In genomic region chrX:71575550-71575949, GRCm38 (mm10) we compare ENCODE assay signal across 23 mouse cellular contexts. TPM values are rescaled to one million over a fixed set of nuclear protein-coding genes. Genes with fewer than 3 reads are reported as not detected.
DNase-seq lines count a peak whose midpoint lies in the region; ATAC-seq lines count a peak whose summit lies in the region.
"Had no signal": no experiment of that assay in that cellular context is flagged by ENCODE, and none has a peak within 500 bp of the region (broad histone marks: within the 10 kb centered on the region; RNA-seq: fewer than 3 reads in every experiment).

No protein-coding gene starts in this region.

- 22% methylated on average over 2 of the region's 2 CpGs for WGBS in liver, embryonic 12.5 days (ENCODE audit: insufficient replicate concordance)
- WGBS in lung, embryonic 16.5 days: 24% methylated on average over 2 of the region's 2 CpGs
- WGBS in intestine, embryonic 15.5 days: 39% methylated on average over 2 of the region's 2 CpGs
- WGBS in neural tube, embryonic 15.5 days: 69% methylated on average over 2 of the region's 2 CpGs

- peak; percentile 4 for DNase-seq in liver
- DNase-seq in lung, postnatal 14 days: no peak
- no peak for DNase-seq in gastrocnemius, postnatal 4 days (ENCODE audit: low spot score in 2 of 2)
- DNase-seq: adrenal gland, adult 2 months; adrenal gland, postnatal 25 days; cerebellum, adult 18-20 months; cerebellum, adult 9-11 months; cerebellum, postnatal 36 days; gastrocnemius, postnatal 10 days; heart, adult 2 months; heart, postnatal 14 days had no signal

- H3K27ac ChIP-seq in liver, embryonic 12.5 days: no peak overlapping the region
- H3K27ac ChIP-seq in lung, embryonic 16.5 days (ENCODE audit: low read length): no peak overlapping the region
- H3K27ac ChIP-seq in intestine, embryonic 15.5 days: no peak overlapping the region
- no peak overlapping the region for H3K27ac ChIP-seq in neural tube, embryonic 15.5 days (replicated peaks)
- H3K27ac ChIP-seq: embryonic facial prominence, embryonic 13.5 days; forebrain, embryonic 12.5 days; heart, adult 2 months; heart, embryonic 15.5 days had no signal

- H3K4me1 ChIP-seq in liver, embryonic 12.5 days: peaks cover 18% of the 10 kb centered on the region
- H3K4me1 ChIP-seq in lung, embryonic 16.5 days (replicated peaks; ENCODE audit: control insufficient read depth, insufficient read depth, low read length): no peaks in the 10 kb centered on the region
- H3K4me1 ChIP-seq in intestine, embryonic 15.5 days (replicated peaks): no peaks in the 10 kb centered on the region
- no peaks in the 10 kb centered on the region for H3K4me1 ChIP-seq in neural tube, embryonic 15.5 days
- H3K4me1 ChIP-seq: embryonic facial prominence, embryonic 13.5 days; forebrain, embryonic 12.5 days; heart, embryonic 15.5 days had no signal

- ATAC-seq in liver, embryonic 12.5 days: no peak
- ATAC-seq in lung, embryonic 16.5 days (ENCODE audit: low read depth): peak; percentile 49; the same call in 1 of the 2 replicates
- ATAC-seq in intestine, embryonic 15.5 days: peak; percentile 77
- 0 out of 2 replicates have a peak, but pooled peaks have one; percentile 4 for ATAC-seq in megakaryocyte progenitor cell, adult 5-6 weeks (replicated peaks; ENCODE audit: poor library complexity)
- ATAC-seq in neural tube, embryonic 15.5 days (ENCODE audit: low FRiP score): no peak
- ATAC-seq: activated CD4-positive, CD25-positive, alpha-beta regulatory T cell, adult 4 months; forebrain, embryonic 16.5 days; Patski had no signal

- H3K4me3 ChIP-seq in liver, embryonic 12.5 days: no peak overlapping the region
- H3K4me3 ChIP-seq in lung, embryonic 16.5 days (ENCODE audit: low read length): no peak overlapping the region
- H3K4me3 ChIP-seq in intestine, embryonic 15.5 days (replicated peaks): no peak overlapping the region
- H3K4me3 ChIP-seq in neural tube, embryonic 15.5 days (replicated peaks): no peak overlapping the region
- H3K4me3 ChIP-seq: embryonic facial prominence, embryonic 13.5 days; forebrain, embryonic 12.5 days; heart, adult 2 months; heart, embryonic 15.5 days had no signal

- H3K9me3 ChIP-seq in liver, embryonic 12.5 days (replicated peaks): no peaks in the 10 kb centered on the region
- H3K9me3 ChIP-seq in lung, embryonic 16.5 days (ENCODE audit: control insufficient read depth, low read length): no peaks in the 10 kb centered on the region
- no peaks in the 10 kb centered on the region for H3K9me3 ChIP-seq in intestine, embryonic 15.5 days
- no peaks in the 10 kb centered on the region for H3K9me3 ChIP-seq in neural tube, embryonic 15.5 days (replicated peaks)
- H3K9me3 ChIP-seq: embryonic facial prominence, embryonic 13.5 days; forebrain, embryonic 12.5 days; heart, embryonic 15.5 days had no signal

- no peak overlapping the region for H3K4me2 ChIP-seq in liver, embryonic 12.5 days
- H3K4me2 ChIP-seq in lung, embryonic 16.5 days (ENCODE audit: low read depth, low read length): no peak overlapping the region
- peak overlapping the region; percentile 22; the same call in 1 of the 2 replicates for H3K4me2 ChIP-seq in intestine, embryonic 15.5 days (replicated peaks)
- H3K4me2 ChIP-seq in neural tube, embryonic 15.5 days: no peak overlapping the region
- H3K4me2 ChIP-seq: embryonic facial prominence, embryonic 13.5 days; forebrain, embryonic 12.5 days; heart, embryonic 11.5 days; heart, embryonic 15.5 days had no signal

- no peak overlapping the region for H3K9ac ChIP-seq in liver, embryonic 12.5 days
- no peak overlapping the region for H3K9ac ChIP-seq in lung, embryonic 16.5 days (ENCODE audit: low read length)
- no peak overlapping the region for H3K9ac ChIP-seq in intestine, embryonic 15.5 days
- H3K9ac ChIP-seq in neural tube, embryonic 15.5 days (replicated peaks): no peak overlapping the region
- H3K9ac ChIP-seq: embryonic facial prominence, embryonic 13.5 days; forebrain, embryonic 12.5 days; heart, embryonic 15.5 days had no signal

- no peaks in the 10 kb centered on the region for H3K27me3 ChIP-seq in liver, embryonic 12.5 days (replicated peaks)
- H3K27me3 ChIP-seq in lung, embryonic 16.5 days (ENCODE audit: control insufficient read depth, insufficient read depth, low read depth, low read length): no peaks in the 10 kb centered on the region
- H3K27me3 ChIP-seq in intestine, embryonic 15.5 days (replicated peaks): no peaks in the 10 kb centered on the region
- H3K27me3 ChIP-seq in neural tube, embryonic 15.5 days (replicated peaks): no peaks in the 10 kb centered on the region
- H3K27me3 ChIP-seq: embryonic facial prominence, embryonic 13.5 days; forebrain, embryonic 12.5 days; heart, embryonic 15.5 days had no signal

- H3K36me3 ChIP-seq in liver, embryonic 12.5 days: no peaks in the 10 kb centered on the region
- no peaks in the 10 kb centered on the region for H3K36me3 ChIP-seq in lung, embryonic 16.5 days (ENCODE audit: control insufficient read depth, insufficient read depth, low read length)
- H3K36me3 ChIP-seq in intestine, embryonic 15.5 days: no peaks in the 10 kb centered on the region
- H3K36me3 ChIP-seq in neural tube, embryonic 15.5 days: no peaks in the 10 kb centered on the region
- H3K36me3 ChIP-seq: embryonic facial prominence, embryonic 13.5 days; forebrain, embryonic 12.5 days; heart, embryonic 15.5 days had no signal

RNA-seq across cellular contexts. Expression of gene Hmgb3, which starts 19.8 kb away (rescaled TPM):
- 321 and 340 TPM in 2 replicates for polyA plus RNA-seq in liver, embryonic 12.5 days (2016; fragmentation: Nextera tagmentation; extraction: Ambion mirVana)
- polyA plus RNA-seq in lung, embryonic 16.5 days (2015; fragmentation: Nextera tagmentation; extraction: Ambion mirVana): 210 and 238 TPM in 2 replicates
- 217 and 227 TPM in 2 replicates for polyA plus RNA-seq in intestine, embryonic 15.5 days (2015; fragmentation: Nextera tagmentation; extraction: Ambion mirVana)
- total RNA-seq in megakaryocyte progenitor cell, adult 5-6 weeks (2015): 92.2 and 113 TPM in 2 replicates
- total RNA-seq in megakaryocyte progenitor cell, adult 5-6 weeks (2017): 137 and 192 TPM in 2 replicates
- 10 to 100 TPM; 41.4 to 49.0 TPM for total RNA-seq in gastrocnemius, postnatal 4 days (2021)
- polyA plus RNA-seq in neural tube, embryonic 15.5 days (2015; fragmentation: Nextera tagmentation; extraction: Ambion mirVana): 419 and 441 TPM in 2 replicates

Comparison
In these comparisons a context has a peak if more than half of its experiments do, and no peak if none do; other contexts are left out.
1. ATAC-seq: peak in lung, embryonic 16.5 days (single experiment), intestine, embryonic 15.5 days (single experiment) and megakaryocyte progenitor cell, adult 5-6 weeks (single experiment); none in liver, embryonic 12.5 days (single experiment) and neural tube, embryonic 15.5 days (single experiment).